Mouse (Mus musculus) brown adipose tissue, adult 24 weeks (tissue): ENCODE results near the gene Cdiptos. TPM values are rescaled to one million over a fixed set of nuclear protein-coding genes. Genes with fewer than 3 reads are reported as not detected.

ENCODE experiments used
- H3K27ac ChIP-seq: fragments of 200-500 bp; replicated peaks from 2 replicates; pipeline ENCODE4 v1.5.1; 2012; ENCODE audit warnings: low read depth, mild to moderate bottlenecking, low read length
- H3K4me1 ChIP-seq: fragments of 200-500 bp; 2 replicates; pipeline ENCODE4 v1.6.1; 2012; ENCODE audit warnings: low read length, mixed read lengths; ENCODE audit not compliant: control insufficient read depth, insufficient read depth, insufficient read length
- H3K4me3 ChIP-seq: fragments of 200-500 bp; 2 replicates; pipeline ENCODE4 v1.5.1; 2012; ENCODE audit warnings: low read depth, mild to moderate bottlenecking, low read length, moderate library complexity; ENCODE audit not compliant: insufficient read depth
- polyA plus RNA-seq: library from polyadenylated mRNA; stranded (reverse); fragments of >200 nt; gene quantifications from 2 replicates; pipeline ENCODE4 v1.2.4, GENCODE M21; 2012; ENCODE audit not compliant: missing spikeins, insufficient read depth, insufficient read length

The Cdiptos gene
- polyA plus RNA-seq, result 2.0 and 2.3 TPM in 2 replicates

- Histone ChIP-seq H3K4me1 (peaks cover 19% of the 10 kb centered on the region), H3K27ac (peak within 1 kb of the TSS; percentile 100), H3K4me3 (peak within 1 kb of the TSS; percentile 98)
Observed at GRCm38 (mm10) chr7:126975950-126976866, at the start of gene Cdiptos. Cdiptos (minus strand) TSS chr7:126976098.

- Histone ChIP-seq H3K4me1 (peaks cover 5% of the 10 kb centered on the region), H3K27ac (peak overlapping the region; percentile 36), H3K4me3 (peak overlapping the region; percentile 83)
Observed at GRCm38 (mm10) chr7:127024755-127025555, 49.1 kb upstream of the Cdiptos start.

GRCm38 (mm10) chr7:127023896-127024690 lies 48.2 kb upstream of the Cdiptos start:
- no peak overlapping the region for H3K27ac ChIP-seq
- peaks cover 5% of the 10 kb centered on the region for H3K4me1 ChIP-seq
- H3K4me3 ChIP-seq, result no peak overlapping the region

- peaks cover 5% of the 10 kb centered on the region for H3K4me1 ChIP-seq
- no peak overlapping the region; the same call in 1 of the 2 replicates for H3K4me3 ChIP-seq
- no peak overlapping the region for H3K27ac ChIP-seq
Observed at GRCm38 (mm10) chr7:127023272-127023691, 47.4 kb upstream of the Cdiptos start.

GRCm38 (mm10) chr7:127022528-127023271 lies 46.8 kb upstream of the Cdiptos start:
- no peaks in the 10 kb centered on the region; the same call in none of the 2 replicates for H3K4me1 ChIP-seq
- H3K4me3 ChIP-seq, result no peak overlapping the region
- H3K27ac ChIP-seq, result no peak overlapping the region

- H3K27ac ChIP-seq, result no peak overlapping the region
- no peak overlapping the region for H3K4me3 ChIP-seq
- no peaks in the 10 kb centered on the region; the same call in none of the 2 replicates for H3K4me1 ChIP-seq
Observed at GRCm38 (mm10) chr7:127021563-127022527, 45.9 kb upstream of the Cdiptos start.

GRCm38 (mm10) chr7:127020901-127021562 lies 45.1 kb upstream of the Cdiptos start, which contains the start of the genes Gm42742 and Prrt2:
Gm42742 (minus strand) TSS chr7:127021097.
Prrt2 (minus strand) TSS chr7:127021211.
- H3K4me1 ChIP-seq, result peaks cover under 1% of the 10 kb centered on the region
- peak within 1 kb of the TSS; percentile 39 for H3K4me3 ChIP-seq
- H3K27ac ChIP-seq, result no peak within 1 kb of the TSS

GRCm38 (mm10) chr7:127020491-127020890 lies 44.6 kb upstream of the Cdiptos start:
- H3K27ac ChIP-seq, result no peak overlapping the region
- peak overlapping the region; percentile 39 for H3K4me3 ChIP-seq
- H3K4me1 ChIP-seq, result peaks cover 6% of the 10 kb centered on the region

- peak overlapping the region; percentile 39 for H3K4me3 ChIP-seq
- H3K4me1 ChIP-seq, result peaks cover 8% of the 10 kb centered on the region
- H3K27ac ChIP-seq, result no peak overlapping the region
Observed at GRCm38 (mm10) chr7:127020031-127020430, 44.1 kb upstream of the Cdiptos start.

GRCm38 (mm10) chr7:127019306-127019960 lies 43.5 kb upstream of the Cdiptos start:
- Histone ChIP-seq H3K4me1 (peaks cover 9% of the 10 kb centered on the region), H3K27ac (no peak overlapping the region), H3K4me3 (peak overlapping the region; percentile 39; the same call in 1 of the 2 replicates)

GRCm38 (mm10) chr7:127018416-127019305 lies 42.8 kb upstream of the Cdiptos start:
- peak overlapping the region; percentile 45; the same call in 1 of the 2 replicates for H3K27ac ChIP-seq
- peaks cover 9% of the 10 kb centered on the region for H3K4me1 ChIP-seq
- peak overlapping the region; percentile 6; the same call in 1 of the 2 replicates for H3K4me3 ChIP-seq
